In the genomic region with DNA sequence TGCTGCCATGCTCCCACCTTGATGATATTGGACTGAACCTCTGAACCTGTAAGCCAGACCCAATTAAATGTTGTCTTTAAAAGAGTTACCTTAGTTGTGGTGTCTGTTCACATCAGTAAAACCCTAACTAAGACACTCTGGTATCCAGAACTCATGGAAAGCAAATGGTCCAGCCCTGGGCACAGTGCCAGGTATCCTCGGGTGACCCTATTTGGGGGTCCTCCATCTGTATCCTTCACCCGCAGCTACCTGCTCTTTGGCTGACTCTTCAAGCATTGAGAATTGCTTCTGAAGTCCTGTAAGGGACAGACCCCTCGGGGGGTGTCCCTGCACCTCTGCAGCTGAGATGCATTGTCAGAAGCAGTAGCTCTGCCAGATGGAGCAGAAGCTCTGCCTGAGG, we compare ENCODE assay signal across 13 mouse cellular contexts.
DNase-seq lines count a peak whose midpoint lies in the region.
"Had no signal": no experiment of that assay in that cellular context is flagged by ENCODE, and none has a peak within 500 bp of the region (broad histone marks: within the 10 kb centered on the region; RNA-seq: fewer than 3 reads in every experiment).

No protein-coding gene starts in this region.

- intact Hi-C loops in left cerebral cortex, postnatal 4 days (cut with DNase I), result no loop called here
- intact Hi-C loops in left cerebral cortex, postnatal 36 days (cut with DNase I), result no loop called here

- peak; percentile 48 to 59 for DNase-seq in cerebellum, postnatal 14 days
- no peak for DNase-seq in cerebellum, postnatal 36 days
- peak; percentile 41 for DNase-seq in left cerebral cortex, postnatal 4 days
- no peak for DNase-seq in left cerebral cortex, postnatal 36 days (ENCODE audit: low spot score in 2 of 2)
- DNase-seq in testis, postnatal 10 days (ENCODE audit: low spot score), result peak; percentile 58
- DNase-seq in testis, postnatal 14 days (ENCODE audit: low spot score), result no peak
- DNase-seq: adrenal gland, adult 2 months; adrenal gland, postnatal 10 days; adrenal gland, postnatal 25 days; cerebellum, adult 11 months; cerebellum, adult 18-20 months; cerebellum, adult 9-10 months; embryo, embryonic 11 days had no signal

Comparison
In these comparisons a context has a peak if more than half of its experiments do, and no peak if none do; other contexts are left out.
1. DNase-seq: peak in cerebellum, postnatal 14 days (2 of 2), left cerebral cortex, postnatal 4 days (single experiment) and testis, postnatal 10 days (single experiment); none in cerebellum, postnatal 36 days (0 of 2), left cerebral cortex, postnatal 36 days (0 of 2) and testis, postnatal 14 days (single experiment).